Mouse (Mus musculus): ENCODE measurements at regions not wholly inside any gene's neighbourhood (a gene's known extent, or its start where the extent isn't known, plus 50 kb on each side); places are given as distances from the start of the nearest gene placed in this dataset.

GRCm38 (mm10) chr1:184439506-184439905 lies 292.9 kb downstream of the Hlx start:
- TF ChIP-seq POLR2A (IDR thresholded peaks at IDR 0.05; ENCODE audit: extremely low read depth, insufficient read depth, low read length) (no peak), CTCF (IDR thresholded peaks at IDR 0.05; ENCODE audit: extremely low read depth, insufficient read depth, low read length) (no peak)

Data from cortical plate, adult 2 months (tissue).